Mouse (Mus musculus) forebrain, embryonic 14.5 days (tissue): ENCODE measurements around the gene Il12a. TPM values are rescaled to one million over a fixed set of nuclear protein-coding genes. Genes with fewer than 3 reads are reported as not detected.

ENCODE experiments used
- ATAC-seq: fragments of 200-750 bp; cut with Nextera tagmentation; 2 replicates; pipeline ENCODE4 v1.8.0; 2017; ENCODE audit warnings: mild to moderate bottlenecking, moderate library complexity
- DNase-seq: peaks from one replicate; pipeline ENCODE4 v3.0.0-alpha.2; 2015; ENCODE audit warnings: low spot score
- H3K27ac ChIP-seq: fragments of 300-500 bp; sonication (generic); 2 replicates; pipeline ENCODE4 v1.5.1; 2014; ENCODE audit warnings: low read depth, mild to moderate bottlenecking, control low read depth, low read length, moderate library complexity
- H3K27me3 ChIP-seq: fragments of 300-500 bp; sonication (generic); replicated peaks from 2 replicates; pipeline ENCODE4 v1.6.1; 2014; ENCODE audit warnings: low read length, control low read depth, mixed read lengths; ENCODE audit not compliant: control insufficient read depth, insufficient read depth
- H3K36me3 ChIP-seq: fragments of 300-500 bp; sonication (generic); 2 replicates; pipeline ENCODE4 v1.6.1; 2014; ENCODE audit warnings: low read length, control low read depth; ENCODE audit not compliant: control insufficient read depth, insufficient read depth
- H3K4me1 ChIP-seq: fragments of 300-500 bp; sonication (generic); 2 replicates; pipeline ENCODE4 v1.6.1; 2014; ENCODE audit warnings: antibody characterized with exemption, low read length, control low read depth; ENCODE audit not compliant: control insufficient read depth, insufficient read depth
- H3K4me2 ChIP-seq: fragments of 300-500 bp; sonication (generic); 2 replicates; pipeline ENCODE4 v1.6.1; 2014; ENCODE audit warnings: mild to moderate bottlenecking, control low read depth, low read length
- H3K4me3 ChIP-seq: fragments of 300-500 bp; sonication (generic); 2 replicates; pipeline ENCODE4 v1.5.1; 2014; ENCODE audit warnings: low read depth, low read length, control low read depth
- H3K9ac ChIP-seq: fragments of 300-500 bp; sonication (generic); 2 replicates; pipeline ENCODE4 v1.6.1; 2014; ENCODE audit warnings: mild to moderate bottlenecking, low read length, control low read depth, moderate library complexity
- H3K9me3 ChIP-seq: fragments of 300-500 bp; sonication (generic); replicated peaks from 2 replicates; pipeline ENCODE4 v1.6.1; 2016; ENCODE audit warnings: low read length, control low read depth, mixed read lengths; ENCODE audit not compliant: control insufficient read depth
- WGBS: fragments of 180-500 bp; shearing (Covaris S2); extraction: QIAGEN DNeasy Blood & Tissue Kit; methylation state at CpG from one replicate; pipeline ENCODE4 v1.1.7; 2014; 5-methylcytosine and 5-hydroxymethylcytosine counted together
- polyA plus RNA-seq: library from polyadenylated mRNA; unstranded; fragments of >200 nt; fragmentation: Nextera tagmentation; extraction: Ambion mirVana; gene quantifications from 2 replicates; pipeline ENCODE4 v1.2.1, GENCODE M21; 2014

The Il12a gene
- polyA plus RNA-seq, 1 experiment from 2014 or later, result 0.29 TPM

DNA sequence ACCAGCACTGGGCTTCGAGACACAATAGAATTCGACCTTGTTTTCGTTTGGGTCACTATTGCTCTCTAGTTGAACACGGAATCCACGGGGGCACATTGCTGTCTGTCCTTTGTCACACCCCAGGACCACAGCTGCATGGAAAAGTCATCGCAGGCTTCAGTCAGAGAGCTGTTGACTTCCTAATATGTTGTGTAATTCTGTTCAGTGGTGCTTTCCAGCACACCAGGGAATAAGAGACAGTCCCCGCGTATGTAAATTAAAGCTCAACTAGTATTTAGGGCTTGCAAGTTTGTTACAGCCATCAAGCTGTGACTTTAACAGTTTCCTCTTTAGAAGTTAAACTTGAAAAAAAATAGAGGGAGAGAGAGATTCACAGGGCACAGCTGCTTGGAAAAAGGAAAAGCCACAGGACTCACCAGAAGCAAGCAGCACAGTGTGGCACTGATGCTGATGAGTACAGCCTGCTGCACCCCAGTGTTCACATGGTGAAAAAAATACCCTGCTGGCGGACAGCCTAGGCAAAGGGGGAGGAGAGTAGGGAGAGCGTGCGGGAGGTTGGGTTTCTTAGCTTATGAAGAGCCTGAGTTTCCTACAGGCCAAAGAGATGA lies 3.1 kb downstream of the Il12a start:
- DNase-seq, result peak; percentile 63
- no peak overlapping the region for H3K4me3 ChIP-seq
- 46% methylated on average over 11 of the region's 11 CpGs for WGBS
- H3K4me1 ChIP-seq, result no peaks in the 10 kb centered on the region
- peak; percentile 70; the same call in 1 of the 2 replicates for ATAC-seq
- H3K27ac ChIP-seq, result no peak overlapping the region
- no peaks in the 10 kb centered on the region for H3K27me3 ChIP-seq
- H3K9ac ChIP-seq, result no peak overlapping the region
- H3K4me2 ChIP-seq, result no peak overlapping the region
- H3K36me3 ChIP-seq, result no peaks in the 10 kb centered on the region
- no peaks in the 10 kb centered on the region for H3K9me3 ChIP-seq

DNA sequence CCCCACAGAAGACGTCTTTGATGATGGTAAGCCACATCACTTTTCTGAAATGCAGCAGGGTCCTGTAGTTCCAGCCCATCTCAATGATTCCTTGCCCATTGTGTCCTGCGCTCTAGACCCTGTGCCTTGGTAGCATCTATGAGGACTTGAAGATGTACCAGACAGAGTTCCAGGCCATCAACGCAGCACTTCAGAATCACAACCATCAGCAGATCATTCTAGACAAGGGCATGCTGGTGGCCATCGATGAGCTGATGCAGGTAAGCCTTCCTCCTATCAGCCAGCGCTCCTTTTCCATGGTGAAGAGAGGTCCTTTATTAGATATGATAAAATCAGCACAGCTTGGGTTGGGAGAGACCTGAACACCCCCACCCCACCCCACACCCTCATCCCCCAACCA lies 4.9 kb downstream of the Il12a start:
- Histone ChIP-seq H3K27ac (no peak overlapping the region), H3K4me3 (no peak overlapping the region), H3K9ac (no peak overlapping the region), H3K27me3 (no peaks in the 10 kb centered on the region), H3K36me3 (no peaks in the 10 kb centered on the region), H3K4me2 (no peak overlapping the region), H3K4me1 (no peaks in the 10 kb centered on the region), H3K9me3 (no peaks in the 10 kb centered on the region)
- ATAC-seq (no peak), DNase-seq (no peak)
- 95% methylated on average over 5 of the region's 5 CpGs for WGBS

DNA sequence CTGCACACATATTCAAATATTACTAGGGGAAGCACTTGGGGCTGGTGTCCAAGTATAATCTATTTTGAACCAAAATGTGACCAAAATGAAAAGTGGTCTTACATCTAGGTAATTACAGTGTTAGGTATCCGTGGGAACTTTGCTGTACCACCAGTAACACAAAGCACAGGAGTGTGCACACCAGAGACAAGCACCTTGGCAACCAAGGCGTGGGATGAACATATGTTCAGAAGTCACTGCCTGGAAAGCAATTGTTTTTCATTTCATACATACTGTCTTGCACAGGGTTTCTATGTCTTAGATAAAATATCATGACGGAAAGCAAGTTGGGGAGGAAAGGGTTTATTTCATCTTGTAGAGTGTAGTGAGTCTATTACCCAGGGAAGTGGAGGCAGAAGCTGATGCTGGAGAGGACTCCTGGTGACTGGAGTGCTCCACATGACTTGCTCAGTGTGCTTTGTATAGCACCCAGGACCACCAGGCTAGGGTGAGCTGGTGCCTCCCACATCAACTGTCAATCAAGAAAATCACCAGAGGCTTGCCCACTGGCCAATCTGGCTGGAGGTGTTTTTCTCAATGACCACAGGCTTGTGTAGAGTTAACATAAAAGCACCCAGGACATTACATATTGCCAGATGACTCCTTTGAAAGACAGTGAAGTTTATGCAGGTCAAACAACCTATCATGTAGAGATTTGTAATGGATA lies 6.2 kb downstream of the Il12a start:
- WGBS, result 91% methylated on average over 3 of the region's 3 CpGs
- ATAC-seq (no peak), DNase-seq (no peak)
- H3K27me3 ChIP-seq, result no peaks in the 10 kb centered on the region
- H3K4me1 ChIP-seq, result no peaks in the 10 kb centered on the region
- no peak overlapping the region for H3K4me2 ChIP-seq
- H3K36me3 ChIP-seq, result no peaks in the 10 kb centered on the region
- H3K9ac ChIP-seq, result no peak overlapping the region
- no peak overlapping the region for H3K27ac ChIP-seq
- no peaks in the 10 kb centered on the region for H3K9me3 ChIP-seq
- no peak overlapping the region for H3K4me3 ChIP-seq

DNA sequence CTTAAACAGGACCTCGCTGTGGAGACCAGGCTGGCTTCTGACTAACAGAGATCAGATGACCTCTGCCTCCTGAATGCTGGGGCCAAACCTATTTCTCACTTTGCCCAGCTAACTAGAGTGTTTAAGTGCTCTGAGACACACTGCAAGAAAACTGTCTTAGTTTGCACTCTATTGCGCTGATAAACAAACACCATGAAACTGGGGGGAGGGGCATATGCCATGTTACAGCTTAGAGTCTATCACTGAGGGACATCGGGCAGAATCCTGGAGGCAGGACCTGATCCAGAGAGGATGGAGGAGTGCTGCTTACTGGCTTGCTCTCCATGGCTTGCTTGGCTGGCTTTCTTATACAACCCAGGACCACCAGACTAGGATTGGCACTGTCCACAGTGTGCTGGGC lies 8.2 kb downstream of the Il12a start:
- 95% methylated on average over 3 of the region's 3 CpGs for WGBS
- no peak for DNase-seq
- Histone ChIP-seq H3K4me3 (no peak overlapping the region), H3K27me3 (no peaks in the 10 kb centered on the region), H3K4me1 (no peaks in the 10 kb centered on the region), H3K9me3 (no peaks in the 10 kb centered on the region), H3K4me2 (no peak overlapping the region), H3K27ac (no peak overlapping the region), H3K9ac (no peak overlapping the region), H3K36me3 (no peaks in the 10 kb centered on the region)
- ATAC-seq, result no peak

DNA sequence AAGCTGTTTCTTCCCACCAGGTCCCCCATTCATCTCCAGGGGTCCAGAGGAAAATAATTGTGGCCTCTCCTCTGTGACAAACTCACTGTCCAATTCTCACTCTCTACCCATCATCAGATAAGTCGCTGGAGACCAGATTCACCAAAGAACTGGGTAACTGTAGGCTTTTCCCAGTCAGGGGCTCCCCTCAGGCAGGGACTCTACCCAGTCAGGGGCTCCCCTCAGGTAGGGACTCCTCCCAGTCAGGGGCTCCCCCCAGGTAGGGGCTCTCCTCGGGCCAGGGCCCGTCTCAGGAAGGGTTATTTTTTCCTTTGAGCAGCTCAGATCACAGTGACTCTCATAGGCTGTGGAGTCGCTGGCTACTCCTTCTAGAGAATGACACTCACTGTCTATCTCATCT lies 9.6 kb downstream of the Il12a start:
- DNase-seq (no peak), ATAC-seq (no peak)
- H3K4me1 ChIP-seq, result no peaks in the 10 kb centered on the region
- H3K4me2 ChIP-seq, result no peak overlapping the region
- H3K9ac ChIP-seq, result no peak overlapping the region
- no peaks in the 10 kb centered on the region for H3K27me3 ChIP-seq
- no peaks in the 10 kb centered on the region for H3K9me3 ChIP-seq
- no peak overlapping the region for H3K4me3 ChIP-seq
- WGBS, result 85% methylated on average over 4 of the region's 4 CpGs
- no peaks in the 10 kb centered on the region for H3K36me3 ChIP-seq
- no peak overlapping the region for H3K27ac ChIP-seq

DNA sequence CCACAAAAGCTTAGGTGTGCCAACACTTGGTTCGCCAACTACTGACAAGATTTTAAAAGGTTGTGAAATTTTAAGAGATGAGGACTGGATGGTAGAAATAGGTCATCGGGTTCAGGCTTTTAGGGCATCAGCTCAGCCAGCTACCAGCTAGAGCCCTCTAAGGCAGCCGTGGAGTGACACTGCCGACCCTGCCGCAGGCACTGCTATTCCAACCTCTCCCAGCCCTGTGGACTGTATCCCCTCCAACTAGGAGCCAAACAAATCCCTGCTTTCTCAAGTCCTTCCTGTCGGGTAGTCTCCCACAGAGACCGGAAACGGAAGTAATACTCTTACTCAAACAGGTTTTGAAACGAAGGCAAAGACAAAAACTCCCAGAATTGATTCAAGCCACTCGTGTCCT lies 15.9 kb downstream of the Il12a start:
- H3K27ac ChIP-seq, result no peak overlapping the region
- ATAC-seq, result no peak
- H3K27me3 ChIP-seq, result no peaks in the 10 kb centered on the region
- H3K4me2 ChIP-seq, result no peak overlapping the region
- no peak overlapping the region for H3K4me3 ChIP-seq
- no peak for DNase-seq
- H3K9ac ChIP-seq, result no peak overlapping the region
- no peaks in the 10 kb centered on the region for H3K9me3 ChIP-seq
- no peaks in the 10 kb centered on the region for H3K36me3 ChIP-seq
- WGBS, result 86% methylated on average over 10 of the region's 10 CpGs
- no peaks in the 10 kb centered on the region for H3K4me1 ChIP-seq

DNA sequence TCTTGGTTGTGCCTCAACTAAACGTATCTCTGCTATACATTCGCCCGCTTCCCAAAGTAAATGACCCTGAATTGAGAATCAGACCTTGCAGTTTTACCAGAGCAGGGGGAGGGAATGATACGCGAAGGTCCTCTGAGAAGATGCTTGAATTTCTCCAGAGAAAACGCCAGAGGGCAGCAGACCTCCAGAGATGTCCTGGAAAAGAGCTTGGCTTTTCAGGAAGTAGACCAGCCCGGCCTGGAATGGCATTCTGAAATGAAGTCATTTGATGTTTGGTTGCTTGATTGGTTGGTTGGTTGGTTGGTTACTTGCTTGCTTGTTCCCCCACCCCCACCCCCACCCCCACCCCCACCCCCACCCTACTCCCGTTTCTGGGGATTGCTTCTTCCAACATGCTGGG lies 17.8 kb downstream of the Il12a start:
- Histone ChIP-seq H3K4me3 (no peak overlapping the region), H3K4me2 (no peak overlapping the region), H3K4me1 (no peaks in the 10 kb centered on the region), H3K36me3 (no peaks in the 10 kb centered on the region), H3K27ac (no peak overlapping the region), H3K9me3 (no peaks in the 10 kb centered on the region), H3K9ac (no peak overlapping the region), H3K27me3 (no peaks in the 10 kb centered on the region)
- 55% methylated on average over 8 of the region's 8 CpGs for WGBS
- ATAC-seq, result no peak
- peak; percentile 72 for DNase-seq

DNA sequence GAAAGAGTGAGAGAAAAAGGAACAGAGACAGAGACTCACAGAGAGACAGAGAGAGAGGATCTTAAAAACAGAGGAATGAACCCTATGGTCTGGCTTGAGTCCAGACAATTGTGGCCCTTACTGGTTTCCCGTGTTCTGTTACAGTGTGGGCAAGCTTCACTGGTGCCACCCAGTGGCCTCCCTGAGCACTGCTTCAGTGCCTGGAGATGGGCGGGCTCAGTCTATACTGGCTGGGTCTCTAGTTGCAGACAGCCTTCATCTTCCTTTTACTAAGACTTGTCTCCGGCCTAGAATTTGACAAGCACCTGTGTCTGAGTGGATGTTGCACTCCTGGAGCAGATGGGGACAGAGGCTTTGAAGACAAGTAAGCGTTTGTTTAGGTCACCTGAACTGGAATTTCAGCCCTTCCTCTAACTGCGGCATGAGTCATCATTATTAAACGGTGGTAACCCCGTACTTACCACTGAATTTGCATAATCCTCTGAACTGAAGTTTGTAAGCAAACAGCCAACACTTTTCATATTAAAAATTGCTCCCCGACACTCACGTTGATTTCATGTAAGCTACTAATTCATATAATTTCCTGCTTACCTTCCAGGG lies 18.9 kb downstream of the Il12a start:
- H3K27me3 ChIP-seq, result no peaks in the 10 kb centered on the region
- no peaks in the 10 kb centered on the region for H3K9me3 ChIP-seq
- H3K27ac ChIP-seq, result no peak overlapping the region
- WGBS, result 53% methylated on average over 9 of the region's 9 CpGs
- H3K9ac ChIP-seq, result no peak overlapping the region
- H3K4me2 ChIP-seq, result no peak overlapping the region
- DNase-seq (peak; percentile 60), ATAC-seq (peak; percentile 65)
- H3K4me3 ChIP-seq, result no peak overlapping the region
- H3K36me3 ChIP-seq, result no peaks in the 10 kb centered on the region
- H3K4me1 ChIP-seq, result no peaks in the 10 kb centered on the region

DNA sequence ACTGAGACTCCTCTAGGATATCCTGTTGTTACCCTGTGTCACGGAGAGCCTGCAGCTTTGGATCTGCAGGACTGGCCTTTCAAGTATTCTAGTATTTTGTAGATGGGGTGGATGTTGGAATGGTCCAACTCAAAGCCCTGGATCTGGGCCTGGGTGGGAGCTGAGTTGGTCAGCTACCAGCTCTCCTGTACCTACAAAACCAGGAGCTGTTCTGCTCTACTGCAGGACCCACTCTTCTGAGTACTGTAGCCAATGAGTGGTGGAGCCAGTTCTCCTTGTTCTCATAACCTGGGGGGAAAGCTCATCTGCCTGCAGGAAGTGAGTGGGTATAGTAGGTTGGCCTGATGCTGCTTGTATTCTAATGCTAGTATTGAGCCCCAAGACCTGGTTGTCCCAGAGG lies 20.0 kb downstream of the Il12a start:
- Histone ChIP-seq H3K36me3 (no peaks in the 10 kb centered on the region), H3K27ac (no peak overlapping the region), H3K4me1 (no peaks in the 10 kb centered on the region), H3K9me3 (no peaks in the 10 kb centered on the region), H3K27me3 (no peaks in the 10 kb centered on the region), H3K9ac (no peak overlapping the region), H3K4me3 (no peak overlapping the region), H3K4me2 (no peak overlapping the region)
- DNase-seq (no peak), ATAC-seq (no peak)
- 96% methylated on average over 1 of the region's 1 CpGs for WGBS
